Mouse (Mus musculus) liver, embryonic 15.5 days (tissue): ENCODE results near the gene Olfr53. TPM values are rescaled to one million over a fixed set of nuclear protein-coding genes. Genes with fewer than 3 reads are reported as not detected.
"Not testable (repeated sequence)": the region's sequence is repeated elsewhere in the genome, so short reads cannot be mapped to it uniquely, and the experiment has no call there.

Source experiments
- ATAC-seq: fragments of 200-750 bp; cut with Nextera tagmentation; 2 replicates; pipeline ENCODE4 v1.8.0; 2017; ENCODE audit warnings: moderate number of reproducible peaks, mild to moderate bottlenecking, moderate library complexity; ENCODE audit not compliant: insufficient read depth
- H3K27ac ChIP-seq: fragments of 300-500 bp; sonication (generic); replicated peaks from 2 replicates; pipeline ENCODE4 v1.5.1; 2015; ENCODE audit warnings: mild to moderate bottlenecking, inconsistent platforms
- H3K27me3 ChIP-seq: fragments of 300-500 bp; sonication (generic); 2 replicates; pipeline ENCODE4 v1.6.1; 2015; ENCODE audit warnings: mild to moderate bottlenecking, inconsistent platforms
- H3K36me3 ChIP-seq: fragments of 300-500 bp; sonication (generic); replicated peaks from 2 replicates; pipeline ENCODE4 v1.6.1; 2015; ENCODE audit warnings: moderate library complexity, mild to moderate bottlenecking, inconsistent platforms
- H3K4me1 ChIP-seq: fragments of 300-500 bp; sonication (generic); replicated peaks from 2 replicates; pipeline ENCODE4 v1.6.1; 2015; ENCODE audit warnings: inconsistent platforms
- H3K4me2 ChIP-seq: fragments of 300-500 bp; sonication (generic); 2 replicates; pipeline ENCODE4 v1.6.1; 2015; ENCODE audit warnings: moderate library complexity, mild to moderate bottlenecking, inconsistent platforms
- H3K4me3 ChIP-seq: fragments of 300-500 bp; sonication (generic); replicated peaks from 2 replicates; pipeline ENCODE4 v1.5.1; 2015; ENCODE audit warnings: mild to moderate bottlenecking, inconsistent platforms
- H3K9ac ChIP-seq: fragments of 300-500 bp; sonication (generic); 2 replicates; pipeline ENCODE4 v1.6.1; 2015; ENCODE audit warnings: moderate library complexity, mild to moderate bottlenecking, inconsistent platforms
- H3K9me3 ChIP-seq: fragments of 300-500 bp; sonication (generic); replicated peaks from 2 replicates; pipeline ENCODE4 v1.6.1; 2016; ENCODE audit warnings: inconsistent platforms
- WGBS: fragments of 180-500 bp; shearing (Covaris S2); methylation state at CpG from one replicate; pipeline ENCODE4 v1.1.7; 2015; ENCODE audit warnings: mixed read lengths; ENCODE audit not compliant: insufficient replicate concordance; 5-methylcytosine and 5-hydroxymethylcytosine counted together
- polyA plus RNA-seq: library from polyadenylated mRNA; unstranded; fragments of >200 nt; fragmentation: Nextera tagmentation; extraction: Ambion mirVana; gene quantifications from 2 replicates; pipeline ENCODE4 v1.2.1, GENCODE M21; 2015

The Olfr53 gene
- polyA plus RNA-seq, result not detected in 2 replicates

- no peak within 1 kb of the TSS for H3K9ac ChIP-seq
- 63% methylated on average over 1 of the region's 1 CpGs for whole genome bisulfite sequencing
- ATAC-seq, result no peak
- no peak within 1 kb of the TSS for H3K4me2 ChIP-seq
- H3K27ac ChIP-seq, result no peak within 1 kb of the TSS
- H3K4me1 ChIP-seq, result no peaks in the 10 kb centered on the region
- no peaks in the 10 kb centered on the region for H3K9me3 ChIP-seq
- H3K4me3 ChIP-seq, result no peak within 1 kb of the TSS
- no peaks in the 10 kb centered on the region for H3K27me3 ChIP-seq
- H3K36me3 ChIP-seq, result no peaks in the 10 kb centered on the region
These were observed at the start of gene Olfr53 for GRCm38 (mm10) chr7:140646152-140646551. TSS of gene Olfr53 (plus strand) at chr7:140646452.

DNA sequence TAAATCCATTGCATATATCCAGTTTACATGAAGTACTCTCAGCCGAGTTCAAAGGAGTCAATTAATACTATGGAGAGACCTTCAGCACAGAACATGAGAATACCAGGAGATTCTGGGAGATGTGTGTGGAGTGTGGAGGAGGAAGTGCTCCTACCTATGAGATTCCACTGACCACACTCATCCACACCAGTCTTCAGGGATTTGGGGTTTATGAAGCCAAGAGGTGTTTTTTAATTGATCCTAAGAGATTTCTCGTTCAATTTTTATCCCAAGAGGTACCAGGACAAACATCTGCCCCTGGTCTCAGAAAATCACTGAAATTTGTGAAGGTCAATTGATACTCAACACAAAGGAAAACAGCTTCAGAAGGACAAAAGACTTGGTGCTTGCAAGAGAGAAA lies 45.3 kb upstream of the Olfr53 start, which contains the start of gene Olfr46:
Olfr46 (plus strand) TSS at position 301 of the 400 bp plus-strand sequence.
- H3K27ac ChIP-seq, H3K9me3 ChIP-seq, H3K9ac ChIP-seq, H3K27me3 ChIP-seq, H3K4me2 ChIP-seq, H3K4me1 ChIP-seq, H3K4me3 ChIP-seq, H3K36me3 ChIP-seq, ATAC-seq: not testable (repeated sequence)
- 39% methylated on average over 2 of the region's 2 CpGs for WGBS

DNA sequence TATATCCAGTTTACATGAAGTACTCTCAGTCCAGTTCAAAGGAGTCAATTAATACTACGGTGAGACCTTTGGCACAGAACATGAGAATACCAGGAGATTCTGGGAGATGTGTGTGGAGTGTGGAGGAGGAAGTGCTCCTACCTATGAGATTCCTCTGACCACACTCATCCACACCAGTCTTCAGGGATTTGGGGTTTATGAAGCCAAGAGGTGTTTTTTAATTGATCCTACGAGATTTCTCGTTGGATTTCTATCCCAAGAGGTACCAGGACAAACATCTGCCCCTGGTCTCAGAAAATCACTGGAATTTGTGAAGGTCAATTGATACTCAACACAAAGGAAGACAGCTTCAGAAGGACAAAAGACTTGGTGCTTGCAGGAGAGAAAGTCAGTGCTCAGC lies 17.6 kb upstream of the Olfr53 start, which contains the start of gene Olfr61:
Olfr61 (plus strand) TSS at position 301 of the 400 bp plus-strand sequence.
- H3K4me2 ChIP-seq, H3K36me3 ChIP-seq, H3K27me3 ChIP-seq, ATAC-seq, H3K27ac ChIP-seq, H3K9ac ChIP-seq, H3K4me1 ChIP-seq, H3K9me3 ChIP-seq, H3K4me3 ChIP-seq: not testable (repeated sequence)
- WGBS, result 59% methylated on average over 3 of the region's 3 CpGs

- Histone ChIP-seq H3K36me3 (no peaks in the 10 kb centered on the region), H3K27me3 (no peaks in the 10 kb centered on the region), H3K9ac (no peak overlapping the region), H3K9me3 (no peaks in the 10 kb centered on the region), H3K4me2 (no peak overlapping the region), H3K4me3 (no peak overlapping the region), H3K4me1 (no peaks in the 10 kb centered on the region), H3K27ac (no peak overlapping the region)
- 32% methylated on average over 1 of the region's 1 CpGs for WGBS
- ATAC-seq, result no peak
These were observed 15.7 kb upstream of the Olfr53 start for GRCm38 (mm10) chr7:140630559-140630958.

GRCm38 (mm10) chr7:140659630-140660029 lies 13.4 kb downstream of the Olfr53 start, which contains the start of gene Olfr539:
TSS of gene Olfr539 (plus strand) at chr7:140659930.
- no peak within 1 kb of the TSS for H3K27ac ChIP-seq
- H3K4me1 ChIP-seq, result no peaks in the 10 kb centered on the region
- no peaks in the 10 kb centered on the region for H3K9me3 ChIP-seq
- no peak for ATAC-seq
- no peak within 1 kb of the TSS for H3K4me2 ChIP-seq
- H3K27me3 ChIP-seq, result no peaks in the 10 kb centered on the region
- no peak within 1 kb of the TSS for H3K9ac ChIP-seq
- H3K36me3 ChIP-seq, result no peaks in the 10 kb centered on the region
- H3K4me3 ChIP-seq, result no peak within 1 kb of the TSS
- WGBS, result 51% methylated on average over 4 of the region's 4 CpGs

- H3K4me2 ChIP-seq, H3K36me3 ChIP-seq: not testable (repeated sequence)
- WGBS, result 49% methylated on average over 3 of the region's 3 CpGs
These were observed 24.4 kb downstream of the Olfr53 start for GRCm38 (mm10) chr7:140670693-140671092.

GRCm38 (mm10) chr7:140675863-140676262 lies 29.6 kb downstream of the Olfr53 start:
- H3K9ac ChIP-seq, result no peak overlapping the region
- ATAC-seq, result no peak
- no peak overlapping the region for H3K4me2 ChIP-seq
- 2% methylated on average over 5 of the region's 6 CpGs for WGBS
- H3K27me3 ChIP-seq, result no peaks in the 10 kb centered on the region
- no peak overlapping the region for H3K27ac ChIP-seq
- no peaks in the 10 kb centered on the region for H3K36me3 ChIP-seq
- no peak overlapping the region for H3K4me3 ChIP-seq
- H3K9me3 ChIP-seq, result no peaks in the 10 kb centered on the region
- no peaks in the 10 kb centered on the region for H3K4me1 ChIP-seq

More at GRCm38 (mm10) chr7:140670693-140671092, 24.4 kb downstream of the Olfr53 start:
- ATAC-seq, H3K4me3 ChIP-seq, H3K27ac ChIP-seq, H3K27me3 ChIP-seq, H3K9me3 ChIP-seq, H3K9ac ChIP-seq, H3K4me1 ChIP-seq: not testable (repeated sequence)

- WGBS, result 45% methylated on average over 4 of the region's 4 CpGs
- H3K4me3 ChIP-seq, H3K27me3 ChIP-seq, H3K9me3 ChIP-seq, H3K36me3 ChIP-seq, H3K27ac ChIP-seq, ATAC-seq, H3K4me1 ChIP-seq, H3K4me2 ChIP-seq, H3K9ac ChIP-seq: not testable (repeated sequence)
These were observed 33.3 kb downstream of the Olfr53 start for GRCm38 (mm10) chr7:140679591-140679990.

DNA sequence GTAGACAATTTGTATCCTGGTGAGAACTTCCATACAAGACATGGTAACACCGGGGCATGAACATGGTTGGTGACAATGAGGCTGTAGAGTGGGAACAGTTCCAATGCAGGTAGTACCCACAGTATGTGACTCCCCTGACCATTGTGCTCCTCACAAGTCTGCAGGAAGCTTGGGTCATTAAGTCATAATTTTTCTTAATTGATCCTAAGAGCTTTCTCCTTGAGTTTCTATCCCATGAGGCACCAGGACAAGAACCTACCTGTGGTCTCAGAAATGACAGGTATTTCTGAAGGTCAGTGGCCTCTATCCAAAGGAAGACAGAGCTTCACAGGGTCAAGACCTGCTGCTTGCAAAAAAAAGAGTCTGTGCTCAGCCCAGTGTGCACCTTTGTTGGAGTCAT lies 35.4 kb downstream of the Olfr53 start, which contains the start of gene Olfr45:
Olfr45 (plus strand) TSS at position 301 of the 400 bp plus-strand sequence.
- Histone ChIP-seq H3K27ac (no peak within 1 kb of the TSS), H3K4me1 (no peaks in the 10 kb centered on the region), H3K36me3 (no peaks in the 10 kb centered on the region), H3K9ac (no peak within 1 kb of the TSS), H3K4me3 (no peak within 1 kb of the TSS), H3K27me3 (no peaks in the 10 kb centered on the region), H3K9me3 (no peaks in the 10 kb centered on the region), H3K4me2 (no peak within 1 kb of the TSS)
- ATAC-seq, result no peak
- WGBS, result 49% methylated on average over 1 of the region's 1 CpGs

GRCm38 (mm10) chr7:140696967-140697366 lies 50.7 kb downstream of the Olfr53 start, which contains the start of gene Olfr541:
TSS of gene Olfr541 (plus strand) at chr7:140697267.
- H3K27me3 ChIP-seq, result no peaks in the 10 kb centered on the region
- H3K9me3 ChIP-seq, result no peaks in the 10 kb centered on the region
- H3K27ac ChIP-seq, result no peak within 1 kb of the TSS
- H3K4me2 ChIP-seq, result no peak within 1 kb of the TSS
- no peaks in the 10 kb centered on the region for H3K36me3 ChIP-seq
- no peak for ATAC-seq
- H3K4me3 ChIP-seq, result no peak within 1 kb of the TSS
- H3K9ac ChIP-seq, result no peak within 1 kb of the TSS
- no peaks in the 10 kb centered on the region for H3K4me1 ChIP-seq
